Mouse (Mus musculus) layer of hippocampus, adult 2 months (tissue): ENCODE measurements around the gene Timmdc1. TPM values are rescaled to one million over a fixed set of nuclear protein-coding genes. Genes with fewer than 3 reads are reported as not detected.
"Not testable (repeated sequence)": the region's sequence is repeated elsewhere in the genome, so short reads cannot be mapped to it uniquely, and the experiment has no call there.

Experiments
- DNase-seq, 2 experiments: peaks; one replicate each; pipeline ENCODE4 v3.0.0; 2022; ENCODE audit warnings: low spot score in 2 of 2
- H3K27ac ChIP-seq: fragments of 200-600 bp; 2 replicates; pipeline ENCODE4 v1.8.1; 2022
- H3K4me3 ChIP-seq: fragments of 200-600 bp; 2 replicates; pipeline ENCODE4 v1.8.1; 2022; ENCODE audit warnings: mild to moderate bottlenecking
- CTCF ChIP-seq: fragments of 200-600 bp; conservative IDR thresholded peaks from 2 replicates; pipeline ENCODE4 v1.8.1; 2022; ENCODE audit warnings: antibody characterized with exemption, mild to moderate bottlenecking, moderate library complexity
- total RNA-seq, 2 experiments: library from RNA; stranded (reverse); gene quantifications; 2 replicates each; pipeline ENCODE4 v1.2.3; 2021

The Timmdc1 gene
- total RNA-seq, 2 experiments from 2014 or later: 28.4 to 30.9 TPM

DNA sequence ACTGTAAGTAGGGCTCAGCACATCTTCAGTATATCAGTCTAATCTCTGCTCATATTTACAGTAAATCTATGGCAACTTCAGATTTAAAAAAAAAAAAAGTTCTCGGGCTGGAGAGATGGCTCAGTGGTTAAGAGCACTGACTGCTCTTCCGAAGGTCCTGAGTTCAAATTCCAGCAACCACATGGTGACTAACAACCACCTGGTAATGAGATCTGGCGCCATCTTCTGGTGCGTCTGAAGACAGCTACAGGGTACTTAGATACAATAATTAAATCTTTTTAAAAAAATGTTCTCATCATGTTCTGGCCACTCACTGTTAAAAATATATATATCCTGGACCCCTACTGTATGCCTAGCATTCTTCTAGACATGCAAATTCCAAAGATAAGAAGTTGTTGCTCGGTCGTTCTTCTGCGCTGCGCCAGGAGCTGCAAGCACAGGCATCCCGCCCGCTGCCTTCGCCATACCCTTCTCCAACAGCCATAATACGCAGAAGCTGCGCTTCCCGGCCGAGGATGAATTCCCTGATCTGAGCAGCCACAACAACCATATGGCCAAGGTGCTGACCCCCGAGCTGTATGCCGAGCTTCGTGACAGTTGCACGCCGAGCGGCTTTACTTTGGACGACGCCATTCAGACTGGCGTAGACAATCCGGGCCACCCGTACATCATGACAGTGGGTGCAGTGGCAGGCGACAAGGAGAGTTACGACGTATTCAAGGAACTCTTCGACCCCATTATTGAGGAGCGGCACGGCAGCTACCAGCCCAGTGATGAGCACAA is 39.5 kb downstream of the Timmdc1 start:
- TF ChIP-seq CTCF: peak; percentile 78
- DNase-seq: no peak
- Histone ChIP-seq H3K4me3 (peak overlapping the region; percentile 20; the same call in 1 of the 2 replicates), H3K27ac (no peak overlapping the region)

DNA sequence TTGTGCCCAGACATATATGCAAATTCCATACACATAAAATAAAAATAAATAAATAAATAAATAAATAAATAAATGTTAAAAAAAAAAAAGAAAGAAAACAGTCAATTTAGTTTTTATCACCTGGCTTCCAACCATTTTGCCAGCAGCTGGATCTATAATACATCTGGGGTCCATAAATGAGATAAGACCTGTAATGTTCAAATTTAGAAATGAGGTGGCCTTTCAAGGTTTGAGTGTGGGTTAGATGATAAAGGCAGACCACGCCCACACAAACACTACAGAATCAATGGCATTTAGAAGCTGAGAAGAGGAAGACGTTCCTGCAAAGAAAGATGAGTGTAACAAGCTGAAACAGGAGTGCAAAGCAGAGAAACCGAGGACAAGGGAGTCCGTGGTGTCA is 41.1 kb downstream of the Timmdc1 start:
- no peak for DNase-seq
- TF ChIP-seq CTCF: no peak
- H3K27ac ChIP-seq: no peak overlapping the region
- no peak overlapping the region for H3K4me3 ChIP-seq

DNA sequence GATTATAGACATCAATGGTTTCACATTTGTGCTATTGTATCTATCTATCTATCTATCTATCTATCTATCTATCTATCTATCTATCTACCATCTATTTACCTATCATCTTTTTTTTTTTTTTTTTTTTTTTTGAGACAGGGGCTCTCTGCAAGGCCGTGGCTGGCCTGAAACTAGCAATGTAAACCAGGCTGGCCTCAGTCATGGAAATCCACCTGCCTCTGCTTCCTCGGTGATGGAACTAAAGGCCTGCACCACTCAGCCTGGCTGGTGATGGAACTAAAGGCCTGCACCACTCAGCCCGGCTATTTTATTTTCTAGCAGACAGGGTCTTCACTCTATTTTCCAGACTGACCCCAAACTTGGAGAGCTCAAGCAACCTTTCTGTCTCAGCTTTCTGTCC is 44.2 kb downstream of the Timmdc1 start:
- Histone ChIP-seq H3K27ac (no peak overlapping the region), H3K4me3 (no peak overlapping the region)
- no peak for TF ChIP-seq CTCF
- no peak for DNase-seq

DNA sequence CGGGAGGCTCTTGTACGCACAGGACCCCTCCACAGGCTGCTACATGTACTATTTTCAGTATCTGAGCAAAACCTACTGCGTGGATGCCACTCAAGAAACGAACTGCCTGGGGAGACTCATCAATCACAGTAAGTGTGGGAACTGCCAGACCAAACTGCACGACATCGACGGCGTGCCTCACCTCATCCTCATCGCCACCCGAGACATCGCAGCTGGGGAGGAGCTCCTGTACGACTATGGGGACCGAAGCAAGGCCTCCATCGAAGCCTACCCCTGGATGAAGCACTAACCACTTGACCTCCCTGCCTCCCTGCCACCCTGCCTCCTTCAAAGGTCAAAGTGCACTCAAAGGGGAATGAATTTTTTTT is 45.2 kb downstream of the Timmdc1 start:
- H3K4me3 ChIP-seq: peak overlapping the region; percentile 59
- H3K27ac ChIP-seq, DNase-seq: not testable (repeated sequence)

DNA sequence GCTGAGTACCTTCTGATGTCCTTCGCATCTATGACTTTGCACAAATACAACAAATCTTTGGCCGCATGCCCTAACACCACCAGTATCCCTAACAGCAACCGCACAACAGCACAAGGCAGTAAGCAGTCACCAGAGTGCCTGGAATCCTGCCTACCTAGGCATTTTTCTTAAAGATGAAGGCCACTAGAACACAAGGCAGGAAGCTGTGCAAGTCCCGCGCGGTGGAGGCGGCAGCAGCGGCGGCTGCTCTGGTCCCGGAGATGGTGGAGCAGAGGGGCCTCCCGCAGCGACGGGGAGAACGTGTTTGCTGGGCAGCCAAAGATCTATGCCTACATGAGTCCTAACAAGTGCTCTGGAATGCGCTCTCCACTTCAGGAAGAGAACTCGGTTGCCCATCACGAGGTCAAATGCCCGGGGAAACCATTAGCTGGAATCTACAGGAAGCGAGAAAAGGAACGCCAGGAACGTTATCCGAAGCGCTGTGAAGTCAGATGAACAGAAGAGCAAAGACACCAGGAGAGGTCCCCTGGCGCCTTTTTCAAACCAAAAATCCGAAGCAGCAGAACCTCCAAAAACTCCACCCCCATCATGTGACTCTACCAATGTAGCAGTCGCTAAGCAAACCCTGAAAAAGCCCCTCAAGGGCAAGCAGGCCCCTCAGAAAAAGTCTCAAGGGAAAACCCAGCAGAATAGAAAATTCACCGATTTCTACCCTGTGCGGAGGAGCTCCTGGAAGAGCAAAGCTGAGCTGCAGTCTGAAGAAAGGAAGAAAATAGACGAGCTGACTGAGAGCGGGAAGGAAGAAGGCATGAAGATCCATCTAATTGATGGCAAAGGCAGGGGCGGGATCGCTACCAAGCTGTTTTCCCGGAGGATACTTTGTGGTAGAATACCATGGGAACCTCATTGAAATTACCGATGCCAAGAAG is 45.9 kb downstream of the Timmdc1 start:
- Histone ChIP-seq H3K4me3 (peak overlapping the region; percentile 59), H3K27ac (peak overlapping the region; percentile 24; the same call in 1 of the 2 replicates)
- TF ChIP-seq CTCF: no peak
- peak in 1 of 2 experiments; percentile 29 for DNase-seq

DNA sequence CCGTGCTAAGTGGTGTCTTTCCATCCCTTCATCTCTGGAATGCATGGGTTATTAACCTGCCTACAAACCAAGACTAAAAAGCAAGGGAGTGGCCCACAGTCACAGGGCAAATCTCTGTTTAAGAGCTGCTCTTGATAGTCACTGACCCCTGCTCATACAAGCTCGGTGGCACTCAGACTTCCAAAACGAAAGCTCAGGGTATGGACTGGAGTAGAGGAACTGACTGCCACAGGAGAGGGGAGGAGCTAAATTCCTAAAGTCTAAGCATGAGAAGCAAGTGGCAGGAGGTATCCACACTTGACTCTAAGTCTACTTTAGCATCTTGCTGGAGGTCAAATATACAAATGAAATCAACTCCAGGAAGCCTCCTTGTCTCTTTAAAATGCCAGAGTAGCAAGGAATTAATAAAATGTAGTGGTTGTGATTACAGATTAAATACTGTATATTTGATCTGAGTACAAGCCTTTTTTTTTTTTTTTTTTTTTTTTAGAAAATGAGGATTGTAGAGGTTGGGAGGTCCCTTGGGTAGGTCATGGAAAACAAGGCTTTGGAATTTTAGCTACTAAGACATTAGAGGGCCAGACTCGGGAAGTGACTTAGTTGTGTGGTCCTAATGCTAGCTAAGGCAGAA is 46.7 kb downstream of the Timmdc1 start:
- Histone ChIP-seq H3K27ac (no peak overlapping the region), H3K4me3 (peak overlapping the region; percentile 59)
- TF ChIP-seq CTCF: no peak
- DNase-seq: no peak

DNA sequence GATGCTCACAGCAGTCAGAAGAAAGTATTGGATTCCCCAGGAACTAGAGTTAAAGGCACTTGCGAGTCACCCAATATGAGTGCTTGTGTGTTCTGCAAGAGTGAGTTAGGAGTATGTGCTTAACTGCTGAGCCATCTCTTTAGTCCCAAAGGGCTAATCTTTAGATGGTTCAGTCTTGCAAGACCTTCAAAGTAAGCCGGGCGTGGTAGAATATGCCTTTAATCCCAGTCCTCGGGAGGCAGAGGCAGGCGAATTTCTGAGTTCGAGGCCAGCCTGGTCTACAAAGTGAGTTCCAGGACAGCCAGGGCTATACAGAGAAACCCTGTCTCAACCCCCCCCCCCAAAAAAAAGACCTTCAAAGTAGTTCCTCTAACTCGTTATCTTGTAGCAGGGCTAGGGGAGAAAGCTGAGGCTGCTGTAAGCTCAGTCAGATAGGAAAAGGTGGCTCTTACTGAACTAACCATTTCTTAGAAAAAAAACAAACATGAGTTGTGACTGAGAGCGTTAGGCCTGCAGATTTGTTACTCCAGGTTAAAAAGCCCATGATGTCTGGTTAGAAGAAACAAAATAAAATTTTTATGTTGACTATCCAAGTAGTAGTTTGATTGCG is 47.7 kb downstream of the Timmdc1 start:
- DNase-seq: no peak
- no peak for TF ChIP-seq CTCF
- H3K4me3 ChIP-seq: no peak overlapping the region
- H3K27ac ChIP-seq: no peak overlapping the region

DNA sequence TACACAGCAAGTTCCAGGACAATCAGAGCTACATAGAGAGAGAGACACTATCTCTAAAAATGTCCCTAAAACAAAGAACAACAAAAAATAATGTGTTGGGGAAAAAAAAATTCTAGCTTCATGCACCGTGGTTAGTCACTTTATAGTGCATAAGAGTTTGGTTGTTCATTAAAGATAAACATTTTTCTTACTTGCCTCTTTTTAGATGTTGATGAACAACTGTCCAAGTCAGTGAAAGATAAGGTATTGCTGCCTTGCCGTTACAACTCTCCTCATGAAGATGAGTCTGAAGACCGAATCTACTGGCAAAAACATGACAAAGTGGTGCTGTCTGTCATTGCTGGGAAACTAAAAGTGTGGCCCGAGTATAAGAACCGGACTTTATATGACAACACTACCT is 48.8 kb downstream of the Timmdc1 start:
- DNase-seq: no peak
- TF ChIP-seq CTCF: no peak
- H3K4me3 ChIP-seq: no peak overlapping the region
- no peak overlapping the region for H3K27ac ChIP-seq

DNA sequence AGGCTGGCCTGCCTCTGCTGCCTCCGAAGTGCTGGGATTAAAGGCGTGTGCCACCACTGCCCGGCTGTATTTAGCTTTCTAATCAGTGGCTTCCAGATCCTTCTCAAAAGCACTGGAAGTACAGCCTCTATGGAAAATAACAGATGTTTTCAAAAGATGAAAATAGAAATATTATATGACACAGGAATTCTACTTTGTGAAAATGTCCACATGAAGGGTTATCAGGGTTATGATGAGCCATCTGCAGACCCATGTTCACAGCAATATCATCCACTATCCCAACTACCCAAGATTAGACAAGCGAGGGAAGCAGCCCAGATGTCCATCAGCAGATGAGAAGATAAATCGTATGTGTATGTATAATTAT is 50.0 kb downstream of the Timmdc1 start:
- TF ChIP-seq CTCF: no peak
- H3K27ac ChIP-seq: no peak overlapping the region
- no peak for DNase-seq
- no peak overlapping the region for H3K4me3 ChIP-seq

DNA sequence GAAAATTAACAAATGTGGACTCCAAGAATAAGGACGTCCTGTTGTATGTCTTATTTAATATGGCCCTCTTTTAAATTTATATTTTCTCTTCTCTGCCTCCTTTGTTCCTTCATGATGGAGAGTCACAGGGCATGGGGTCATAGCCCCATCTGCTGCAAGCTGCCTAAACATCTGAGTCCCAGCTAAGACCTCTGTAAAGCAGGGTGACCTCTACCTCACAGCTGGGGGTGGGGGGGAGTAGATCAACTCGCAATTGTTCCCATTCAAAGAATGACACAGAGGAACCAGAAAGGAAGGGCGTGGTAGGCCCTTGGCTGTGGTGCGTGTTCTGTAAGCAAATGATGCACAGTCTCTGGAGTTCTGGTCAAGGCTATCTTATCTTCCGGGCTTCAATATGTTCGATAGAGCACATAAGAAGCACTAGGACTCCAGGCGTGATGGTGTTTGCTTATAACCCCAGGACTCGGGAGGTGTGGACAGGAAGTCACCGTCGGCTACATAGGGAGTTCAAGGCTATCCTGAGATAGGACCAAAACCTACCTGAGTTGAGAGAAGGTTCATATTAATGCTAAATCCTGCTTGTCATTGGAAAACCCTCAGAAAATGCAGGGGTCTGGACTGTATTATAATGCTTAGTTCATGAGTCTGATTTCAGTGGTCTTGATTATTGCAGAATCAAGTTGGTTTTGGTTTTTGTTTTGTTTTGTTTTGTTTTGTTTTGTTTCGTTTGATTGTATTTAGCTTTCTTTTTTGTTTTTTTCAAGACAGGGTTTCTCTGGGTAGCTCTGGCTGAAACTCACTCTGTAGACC is 50.6 kb downstream of the Timmdc1 start:
- H3K4me3 ChIP-seq: no peak overlapping the region
- TF ChIP-seq CTCF: no peak
- no peak overlapping the region for H3K27ac ChIP-seq
- DNase-seq: no peak

DNA sequence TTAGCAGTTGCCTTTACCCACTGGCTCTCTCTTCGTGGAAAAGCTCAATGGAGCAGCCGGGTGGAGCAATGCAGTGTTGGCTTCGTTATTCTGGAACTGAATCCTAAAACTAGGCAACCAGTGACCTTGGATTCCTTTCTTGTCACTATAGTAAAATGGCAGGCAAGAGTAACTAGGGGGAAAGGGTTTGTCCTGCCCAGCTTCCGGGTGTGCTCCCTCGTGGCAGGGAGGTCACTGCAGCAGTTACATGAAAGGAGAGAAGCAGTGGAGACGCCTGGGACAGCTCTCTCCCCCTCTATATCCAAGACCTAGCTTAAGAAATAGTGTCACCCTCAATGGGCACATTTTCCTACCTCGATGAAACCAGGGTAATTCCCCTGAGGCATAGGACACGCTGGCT is 53.0 kb downstream of the Timmdc1 start:
- H3K27ac ChIP-seq: no peak overlapping the region
- no peak overlapping the region for H3K4me3 ChIP-seq
- DNase-seq: no peak
- TF ChIP-seq CTCF: no peak

DNA sequence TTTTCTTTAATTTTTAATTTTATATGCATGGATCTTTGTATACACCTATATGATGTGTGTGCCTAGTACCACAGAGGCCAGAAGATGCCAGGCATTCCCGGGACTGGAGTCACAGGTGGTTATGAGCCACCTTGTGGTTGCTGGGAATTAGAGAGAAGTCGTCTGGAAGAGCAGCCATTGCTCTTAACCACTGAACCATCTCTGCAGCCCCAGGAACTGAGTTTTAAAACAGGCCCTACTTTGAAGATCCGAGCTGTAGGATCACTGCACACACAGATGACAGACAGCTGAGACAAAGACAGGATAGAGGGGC is 53.8 kb downstream of the Timmdc1 start:
- H3K27ac ChIP-seq: no peak overlapping the region
- DNase-seq: no peak
- TF ChIP-seq CTCF: peak; percentile 32
- H3K4me3 ChIP-seq: no peak overlapping the region
